Mouse (Mus musculus): ENCODE data around the gene Lpin3. TPM values are rescaled to one million over a fixed set of nuclear protein-coding genes. Genes with fewer than 3 reads are reported as not detected.

Lpin3 gene
- polyA plus RNA-seq, 1 experiment from 2014 or later, result 17.6 TPM

DNA sequence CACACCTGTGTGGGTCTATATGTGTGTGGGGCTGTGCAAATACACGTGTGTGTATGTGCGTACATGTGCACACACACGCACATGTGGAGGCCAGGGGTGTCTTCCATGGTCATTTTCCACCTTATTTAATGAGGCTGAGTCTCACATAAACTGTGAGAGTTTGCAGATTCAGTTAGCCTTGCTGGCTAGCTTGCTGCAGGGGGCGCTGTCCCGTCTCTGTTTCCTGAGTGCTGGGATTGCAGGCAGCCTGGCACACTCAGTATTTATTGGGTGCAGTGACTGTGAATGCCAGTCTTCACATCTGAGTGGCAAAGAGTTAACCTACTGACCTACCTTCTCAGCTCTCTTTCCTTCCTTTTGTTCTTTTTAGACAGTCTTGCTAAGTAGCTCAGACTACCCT is 53.4 kb downstream of the Lpin3 start:
- Histone ChIP-seq H3K9me3 (replicated peaks; ENCODE audit: control insufficient read depth, low read length) (0 out of 2 replicates have a peak, but pooled peaks cover 4% of the 10 kb centered on the region), H3K4me2 (ENCODE audit: low read depth, low read length) (no peak overlapping the region), H3K4me3 (replicated peaks; ENCODE audit: low read length) (no peak overlapping the region), H3K27me3 (ENCODE audit: control insufficient read depth, insufficient read depth, low read length) (no peaks in the 10 kb centered on the region), H3K27ac (ENCODE audit: low read length) (no peak overlapping the region), H3K36me3 (ENCODE audit: control insufficient read depth, insufficient read depth, low read length) (no peaks in the 10 kb centered on the region), H3K4me1 (ENCODE audit: control insufficient read depth, insufficient read depth, low read length) (0 out of 2 replicates have a peak, but pooled peaks cover 6% of the 10 kb centered on the region), H3K9ac (ENCODE audit: low read length) (no peak overlapping the region)
- ATAC-seq (ENCODE audit: insufficient read depth, low FRiP score), result no peak
- 68% methylated on average over 5 of the region's 5 CpGs for WGBS

DNA sequence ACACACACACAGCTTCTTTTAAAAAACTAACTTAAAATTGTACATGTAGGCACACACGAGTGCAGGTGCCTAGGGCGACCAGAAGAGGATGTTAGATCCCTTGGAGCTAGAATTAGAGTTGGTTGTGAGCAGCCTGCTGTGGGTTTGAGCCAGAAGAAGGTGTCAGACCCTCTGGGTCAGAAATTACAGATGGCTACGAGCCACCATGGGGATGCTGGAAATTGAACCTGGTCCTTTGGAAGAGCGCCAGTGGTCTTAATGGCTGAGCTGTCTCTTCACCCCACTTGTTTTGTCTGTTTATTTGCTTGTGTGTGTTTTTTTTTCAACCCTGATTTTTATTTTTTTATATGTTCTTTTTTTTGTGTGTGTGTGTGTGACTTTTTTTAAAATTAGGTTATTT is 54.0 kb downstream of the Lpin3 start:
- H3K4me3 ChIP-seq (replicated peaks; ENCODE audit: low read length), result no peak overlapping the region
- 76% methylated on average over 4 of the region's 4 CpGs for WGBS
- H3K9ac ChIP-seq (ENCODE audit: low read length), result no peak overlapping the region
- 0 out of 2 replicates have a peak, but pooled peaks cover 4% of the 10 kb centered on the region for H3K9me3 ChIP-seq (replicated peaks; ENCODE audit: control insufficient read depth, low read length)
- no peaks in the 10 kb centered on the region for H3K27me3 ChIP-seq (ENCODE audit: control insufficient read depth, insufficient read depth, low read length)
- no peak overlapping the region for H3K27ac ChIP-seq (ENCODE audit: low read length)
- H3K36me3 ChIP-seq (ENCODE audit: control insufficient read depth, insufficient read depth, low read length), result no peaks in the 10 kb centered on the region
- H3K4me1 ChIP-seq (ENCODE audit: control insufficient read depth, insufficient read depth, low read length), result 0 out of 2 replicates have a peak, but pooled peaks cover 6% of the 10 kb centered on the region
- no peak for ATAC-seq (ENCODE audit: insufficient read depth, low FRiP score)
- no peak overlapping the region for H3K4me2 ChIP-seq (ENCODE audit: low read depth, low read length)

GRCm38 (mm10) chr2:160940930-160941709 is 60.6 kb downstream of the Lpin3 start:
- H3K27ac ChIP-seq (ENCODE audit: low read length), result no peak overlapping the region
- WGBS, result 55% methylated on average over 17 of the region's 17 CpGs
- H3K9ac ChIP-seq (ENCODE audit: low read length), result no peak overlapping the region
- 0 out of 2 replicates have a peak, but pooled peaks cover 4% of the 10 kb centered on the region for H3K36me3 ChIP-seq (ENCODE audit: control insufficient read depth, insufficient read depth, low read length)
- H3K4me3 ChIP-seq (replicated peaks; ENCODE audit: low read length), result no peak overlapping the region
- H3K27me3 ChIP-seq (ENCODE audit: control insufficient read depth, insufficient read depth, low read length), result no peaks in the 10 kb centered on the region
- H3K4me2 ChIP-seq (ENCODE audit: low read depth, low read length), result no peak overlapping the region
- peaks cover 4% of the 10 kb centered on the region; the same call in 1 of the 2 replicates for H3K4me1 ChIP-seq (ENCODE audit: control insufficient read depth, insufficient read depth, low read length)
- H3K9me3 ChIP-seq (replicated peaks; ENCODE audit: control insufficient read depth, low read length), result no peaks in the 10 kb centered on the region
- no peak for ATAC-seq (ENCODE audit: insufficient read depth, low FRiP score)

GRCm38 (mm10) chr2:160942443-160942842 is 62.0 kb downstream of the Lpin3 start:
- Histone ChIP-seq H3K9ac (ENCODE audit: low read length) (no peak overlapping the region), H3K4me2 (ENCODE audit: low read depth, low read length) (no peak overlapping the region), H3K4me1 (ENCODE audit: control insufficient read depth, insufficient read depth, low read length) (peaks cover 4% of the 10 kb centered on the region; the same call in 1 of the 2 replicates), H3K27me3 (ENCODE audit: control insufficient read depth, insufficient read depth, low read length) (no peaks in the 10 kb centered on the region), H3K36me3 (ENCODE audit: control insufficient read depth, insufficient read depth, low read length) (0 out of 2 replicates have a peak, but pooled peaks cover 4% of the 10 kb centered on the region), H3K9me3 (replicated peaks; ENCODE audit: control insufficient read depth, low read length) (no peaks in the 10 kb centered on the region), H3K4me3 (replicated peaks; ENCODE audit: low read length) (no peak overlapping the region), H3K27ac (ENCODE audit: low read length) (no peak overlapping the region)
- WGBS, result 65% methylated on average over 3 of the region's 3 CpGs
- no peak for ATAC-seq (ENCODE audit: insufficient read depth, low FRiP score)

GRCm38 (mm10) chr2:160951595-160951994 is 71.1 kb downstream of the Lpin3 start:
- Histone ChIP-seq H3K9ac (ENCODE audit: low read length) (no peak overlapping the region), H3K4me2 (ENCODE audit: low read depth, low read length) (no peak overlapping the region), H3K27ac (ENCODE audit: low read length) (no peak overlapping the region), H3K36me3 (ENCODE audit: control insufficient read depth, insufficient read depth, low read length) (peaks cover 6% of the 10 kb centered on the region), H3K4me1 (ENCODE audit: control insufficient read depth, insufficient read depth, low read length) (no peaks in the 10 kb centered on the region), H3K9me3 (replicated peaks; ENCODE audit: control insufficient read depth, low read length) (no peaks in the 10 kb centered on the region), H3K27me3 (ENCODE audit: control insufficient read depth, insufficient read depth, low read length) (no peaks in the 10 kb centered on the region), H3K4me3 (replicated peaks; ENCODE audit: low read length) (no peak overlapping the region)
- no peak for ATAC-seq (ENCODE audit: insufficient read depth, low FRiP score)
- 81% methylated on average over 4 of the region's 4 CpGs for whole genome bisulfite sequencing

DNA sequence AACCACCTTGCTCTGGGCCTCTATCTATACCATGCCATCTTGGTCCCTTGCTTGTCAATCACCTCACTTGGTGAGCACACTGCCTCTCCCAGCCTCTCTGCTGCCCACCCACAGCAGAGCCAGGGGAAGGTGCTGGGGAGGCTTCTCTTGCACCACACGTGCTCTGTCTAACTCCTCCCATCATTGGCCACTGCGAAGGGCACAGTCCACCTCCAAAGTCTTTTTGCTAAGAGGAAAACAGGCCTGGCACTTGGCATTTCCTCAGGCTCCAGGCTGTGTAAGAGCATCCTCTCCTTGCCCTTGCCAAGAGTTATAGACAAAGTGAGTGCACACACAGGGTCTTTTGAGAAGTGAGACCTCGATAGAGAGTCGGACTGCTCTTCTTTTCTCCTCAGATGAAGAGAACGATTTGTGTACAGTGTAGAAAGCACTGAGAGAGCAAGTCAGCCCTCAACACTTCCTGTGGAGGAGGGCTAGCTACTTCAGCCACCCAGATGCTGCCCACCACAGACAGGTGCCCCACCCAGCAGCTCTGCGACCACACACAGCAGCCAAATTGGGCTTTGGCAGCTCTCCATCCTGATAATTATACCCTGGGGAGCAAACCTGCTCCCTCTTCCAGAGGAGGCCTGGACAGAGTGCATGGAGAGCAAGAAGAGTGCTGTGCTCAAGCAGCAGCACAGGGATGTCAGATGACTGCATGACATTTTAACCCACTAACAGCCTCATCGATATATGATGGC is 72.8 kb downstream of the Lpin3 start:
- no peaks in the 10 kb centered on the region for H3K9me3 ChIP-seq (replicated peaks; ENCODE audit: control insufficient read depth, low read length)
- H3K4me3 ChIP-seq (replicated peaks; ENCODE audit: low read length), result no peak overlapping the region
- no peak overlapping the region for H3K9ac ChIP-seq (ENCODE audit: low read length)
- no peak overlapping the region for H3K27ac ChIP-seq (ENCODE audit: low read length)
- no peaks in the 10 kb centered on the region for H3K4me1 ChIP-seq (ENCODE audit: control insufficient read depth, insufficient read depth, low read length)
- no peaks in the 10 kb centered on the region for H3K27me3 ChIP-seq (ENCODE audit: control insufficient read depth, insufficient read depth, low read length)
- peaks cover 6% of the 10 kb centered on the region for H3K36me3 ChIP-seq (ENCODE audit: control insufficient read depth, insufficient read depth, low read length)
- WGBS, result 81% methylated on average over 7 of the region's 7 CpGs
- no peak overlapping the region for H3K4me2 ChIP-seq (ENCODE audit: low read depth, low read length)
- peak; percentile 10; the same call in 1 of the 2 replicates for ATAC-seq (ENCODE audit: insufficient read depth, low FRiP score)

- Histone ChIP-seq H3K27ac (ENCODE audit: low read length) (no peak overlapping the region), H3K4me2 (ENCODE audit: low read depth, low read length) (no peak overlapping the region), H3K27me3 (ENCODE audit: control insufficient read depth, insufficient read depth, low read length) (no peaks in the 10 kb centered on the region), H3K36me3 (ENCODE audit: control insufficient read depth, insufficient read depth, low read length) (peaks cover 6% of the 10 kb centered on the region), H3K4me1 (ENCODE audit: control insufficient read depth, insufficient read depth, low read length) (no peaks in the 10 kb centered on the region), H3K4me3 (replicated peaks; ENCODE audit: low read length) (no peak overlapping the region), H3K9ac (ENCODE audit: low read length) (no peak overlapping the region), H3K9me3 (replicated peaks; ENCODE audit: control insufficient read depth, low read length) (no peaks in the 10 kb centered on the region)
- WGBS, result 89% methylated on average over 3 of the region's 3 CpGs
- no peak for ATAC-seq (ENCODE audit: insufficient read depth, low FRiP score)
These were observed 74.1 kb downstream of the Lpin3 start for GRCm38 (mm10) chr2:160954541-160954940.

- Histone ChIP-seq H3K4me3 (replicated peaks; ENCODE audit: low read length) (no peak overlapping the region), H3K36me3 (ENCODE audit: control insufficient read depth, insufficient read depth, low read length) (peaks cover under 1% of the 10 kb centered on the region; the same call in 1 of the 2 replicates), H3K4me1 (ENCODE audit: control insufficient read depth, insufficient read depth, low read length) (no peaks in the 10 kb centered on the region), H3K9me3 (replicated peaks; ENCODE audit: control insufficient read depth, low read length) (no peaks in the 10 kb centered on the region), H3K9ac (ENCODE audit: low read length) (no peak overlapping the region), H3K4me2 (ENCODE audit: low read depth, low read length) (no peak overlapping the region), H3K27me3 (ENCODE audit: control insufficient read depth, insufficient read depth, low read length) (no peaks in the 10 kb centered on the region), H3K27ac (ENCODE audit: low read length) (no peak overlapping the region)
- no peak for ATAC-seq (ENCODE audit: insufficient read depth, low FRiP score)
- 72% methylated on average over 7 of the region's 7 CpGs for WGBS
These were observed 74.9 kb downstream of the Lpin3 start for GRCm38 (mm10) chr2:160955331-160955730.
